Mouse (Mus musculus): ENCODE data around the gene Rab24. TPM values are rescaled to one million over a fixed set of nuclear protein-coding genes. Genes with fewer than 3 reads are reported as not detected.

Rab24 gene
- polyA plus RNA-seq, 1 experiment from 2014 or later = 89.9 TPM

- H3K9me3 ChIP-seq (ENCODE audit: control insufficient read depth, low read depth, low read length) = no peaks in the 10 kb centered on the region
- WGBS = 77% methylated on average over 3 of the region's 3 CpGs
- H3K27me3 ChIP-seq (ENCODE audit: control insufficient read depth, insufficient read depth, low read length) = no peaks in the 10 kb centered on the region
- peaks cover 60% of the 10 kb centered on the region for H3K36me3 ChIP-seq (ENCODE audit: control insufficient read depth, insufficient read depth, low read length)
- H3K4me3 ChIP-seq (ENCODE audit: low read depth, low read length) = no peak overlapping the region
- no peak for ATAC-seq (ENCODE audit: insufficient number of reproducible peaks, insufficient read depth, low FRiP score, low read depth)
- H3K4me1 ChIP-seq (ENCODE audit: control insufficient read depth, insufficient read depth, low read length) = no peaks in the 10 kb centered on the region
- no peak overlapping the region for H3K27ac ChIP-seq (ENCODE audit: low read length)
- no peak overlapping the region for H3K9ac ChIP-seq (replicated peaks; ENCODE audit: low read depth, low read length)
- H3K4me2 ChIP-seq (replicated peaks; ENCODE audit: low read depth, low read length) = no peak overlapping the region
Observed at GRCm38 (mm10) chr13:55288854-55289253, 32.9 kb downstream of the Rab24 start.

- Histone ChIP-seq H3K27me3 (ENCODE audit: control insufficient read depth, insufficient read depth, low read length) (no peaks in the 10 kb centered on the region), H3K4me2 (replicated peaks; ENCODE audit: low read depth, low read length) (no peak overlapping the region), H3K9ac (replicated peaks; ENCODE audit: low read depth, low read length) (no peak overlapping the region), H3K9me3 (ENCODE audit: control insufficient read depth, low read depth, low read length) (no peaks in the 10 kb centered on the region), H3K27ac (ENCODE audit: low read length) (no peak overlapping the region), H3K36me3 (ENCODE audit: control insufficient read depth, insufficient read depth, low read length) (peaks cover 54% of the 10 kb centered on the region), H3K4me3 (ENCODE audit: low read depth, low read length) (no peak overlapping the region), H3K4me1 (ENCODE audit: control insufficient read depth, insufficient read depth, low read length) (no peaks in the 10 kb centered on the region)
- 92% methylated on average over 5 of the region's 5 CpGs for WGBS
- ATAC-seq (ENCODE audit: insufficient number of reproducible peaks, insufficient read depth, low FRiP score, low read depth) = no peak
Observed at GRCm38 (mm10) chr13:55277646-55278045, 44.1 kb downstream of the Rab24 start.

GRCm38 (mm10) chr13:55277203-55277602 lies 44.5 kb downstream of the Rab24 start:
- H3K27me3 ChIP-seq (ENCODE audit: control insufficient read depth, insufficient read depth, low read length) = no peaks in the 10 kb centered on the region
- no peak overlapping the region for H3K27ac ChIP-seq (ENCODE audit: low read length)
- no peaks in the 10 kb centered on the region for H3K9me3 ChIP-seq (ENCODE audit: control insufficient read depth, low read depth, low read length)
- H3K4me1 ChIP-seq (ENCODE audit: control insufficient read depth, insufficient read depth, low read length) = no peaks in the 10 kb centered on the region
- no peak for ATAC-seq (ENCODE audit: insufficient number of reproducible peaks, insufficient read depth, low FRiP score, low read depth)
- H3K9ac ChIP-seq (replicated peaks; ENCODE audit: low read depth, low read length) = no peak overlapping the region
- no peak overlapping the region for H3K4me3 ChIP-seq (ENCODE audit: low read depth, low read length)
- 80% methylated on average over 5 of the region's 5 CpGs for WGBS
- no peak overlapping the region for H3K4me2 ChIP-seq (replicated peaks; ENCODE audit: low read depth, low read length)
- H3K36me3 ChIP-seq (ENCODE audit: control insufficient read depth, insufficient read depth, low read length) = peaks cover 52% of the 10 kb centered on the region

Other genes starting within 250 kb of the Rab24 start
- gene Uimc1, start 221.6 kb downstream of the Rab24 start, polyA plus RNA-seq (2014; fragmentation: Nextera tagmentation; extraction: Ambion mirVana) = 29.1 and 29.6 TPM in 2 replicates
- gene Zfp346, start 216.6 kb downstream of the Rab24 start, polyA plus RNA-seq (2014; fragmentation: Nextera tagmentation; extraction: Ambion mirVana) = 22.7 and 23.1 TPM in 2 replicates
- not detected in 2 replicates for gene Gm17617, start 188.4 kb downstream of the Rab24 start, polyA plus RNA-seq (2014; fragmentation: Nextera tagmentation; extraction: Ambion mirVana)
- gene Fgfr4, start 169.3 kb downstream of the Rab24 start, polyA plus RNA-seq (2014; fragmentation: Nextera tagmentation; extraction: Ambion mirVana) = 7.3 and 7.8 TPM in 2 replicates
- gene Nsd1, start 112.2 kb downstream of the Rab24 start, polyA plus RNA-seq (2014; fragmentation: Nextera tagmentation; extraction: Ambion mirVana) = 96.3 and 97.6 TPM in 2 replicates
- gene Prelid1, start 1.4 kb downstream of the Rab24 start, polyA plus RNA-seq (2014; fragmentation: Nextera tagmentation; extraction: Ambion mirVana) = 509 and 525 TPM in 2 replicates
- gene Mxd3, start 7.9 kb upstream of the Rab24 start, polyA plus RNA-seq (2014; fragmentation: Nextera tagmentation; extraction: Ambion mirVana) = 33.5 and 40.7 TPM in 2 replicates
- gene Lman2, start 40.8 kb upstream of the Rab24 start, polyA plus RNA-seq (2014; fragmentation: Nextera tagmentation; extraction: Ambion mirVana) = 91.7 and 98.6 TPM in 2 replicates
- gene Rgs14, start 47.8 kb upstream of the Rab24 start, polyA plus RNA-seq (2014; fragmentation: Nextera tagmentation; extraction: Ambion mirVana) = 0.53 and 0.78 TPM in 2 replicates
- gene Slc34a1, start 76.2 kb upstream of the Rab24 start, polyA plus RNA-seq (2014; fragmentation: Nextera tagmentation; extraction: Ambion mirVana) = 0.18 TPM in 1 of 2 replicates, not detected in the other
- gene Pfn3, start 93.3 kb upstream of the Rab24 start, polyA plus RNA-seq (2014; fragmentation: Nextera tagmentation; extraction: Ambion mirVana) = 0.52 TPM in 1 of 2 replicates, not detected in the other
- not detected in 2 replicates for gene F12, start 104.8 kb upstream of the Rab24 start, polyA plus RNA-seq (2014; fragmentation: Nextera tagmentation; extraction: Ambion mirVana)
- 35.5 and 36.9 TPM in 2 replicates for gene Grk6, start 123.1 kb upstream of the Rab24 start, polyA plus RNA-seq (2014; fragmentation: Nextera tagmentation; extraction: Ambion mirVana)
- 0.87 and 1.4 TPM in 2 replicates for gene Prr7, start 142.3 kb upstream of the Rab24 start, polyA plus RNA-seq (2014; fragmentation: Nextera tagmentation; extraction: Ambion mirVana)
- 118 and 120 TPM in 2 replicates for gene Dbn1, start 166.2 kb upstream of the Rab24 start, polyA plus RNA-seq (2014; fragmentation: Nextera tagmentation; extraction: Ambion mirVana)
- gene Pdlim7, start 191.7 kb upstream of the Rab24 start, polyA plus RNA-seq (2014; fragmentation: Nextera tagmentation; extraction: Ambion mirVana) = 257 and 270 TPM in 2 replicates
- gene Dok3, start 207.3 kb upstream of the Rab24 start, polyA plus RNA-seq (2014; fragmentation: Nextera tagmentation; extraction: Ambion mirVana) = 2.1 and 2.4 TPM in 2 replicates
- gene Ddx41, start 214.7 kb upstream of the Rab24 start, polyA plus RNA-seq (2014; fragmentation: Nextera tagmentation; extraction: Ambion mirVana) = 61.5 and 67.6 TPM in 2 replicates
- 30.9 and 39.6 TPM in 2 replicates for gene Fam193b, start 249.2 kb upstream of the Rab24 start, polyA plus RNA-seq (2014; fragmentation: Nextera tagmentation; extraction: Ambion mirVana)

All from stomach, embryonic 14.5 days (tissue).